Mouse (Mus musculus): ENCODE measurements around the gene Arf6. TPM values are rescaled to one million over a fixed set of nuclear protein-coding genes. Genes with fewer than 3 reads are reported as not detected.
"Not testable (repeated sequence)": the region's sequence is repeated elsewhere in the genome, so short reads cannot be mapped to it uniquely, and the experiment has no call there.

Gene Arf6
- total RNA-seq, 1 experiment from 2014 or later = 230 TPM

DNA sequence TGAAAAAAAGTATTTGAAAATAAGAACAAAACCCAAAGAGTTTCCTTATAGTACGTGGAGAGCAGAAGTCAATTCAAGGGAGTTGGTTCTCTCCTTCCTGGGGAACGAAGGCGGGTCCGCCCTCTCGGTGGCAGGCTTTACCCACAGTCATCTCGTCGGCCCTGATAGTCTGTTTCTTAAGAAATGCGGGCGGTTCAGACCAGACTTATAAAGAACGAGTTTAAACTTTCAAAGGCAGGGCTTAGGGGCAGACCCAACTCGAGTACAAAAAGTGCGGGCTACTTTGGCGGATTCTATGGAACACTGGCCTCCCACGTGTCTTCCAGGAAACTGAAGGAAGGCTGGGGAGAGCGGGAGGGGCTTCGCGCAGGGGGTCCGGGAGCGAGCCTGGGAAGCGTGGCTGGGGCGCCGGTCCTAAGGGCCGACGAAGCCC is 513 bp upstream of the Arf6 start:
- ATAC-seq (replicated peaks; ENCODE audit: insufficient number of reproducible peaks, low FRiP score, low TSS enrichment, poor library complexity, severe bottlenecking) = peak; percentile 72

DNA sequence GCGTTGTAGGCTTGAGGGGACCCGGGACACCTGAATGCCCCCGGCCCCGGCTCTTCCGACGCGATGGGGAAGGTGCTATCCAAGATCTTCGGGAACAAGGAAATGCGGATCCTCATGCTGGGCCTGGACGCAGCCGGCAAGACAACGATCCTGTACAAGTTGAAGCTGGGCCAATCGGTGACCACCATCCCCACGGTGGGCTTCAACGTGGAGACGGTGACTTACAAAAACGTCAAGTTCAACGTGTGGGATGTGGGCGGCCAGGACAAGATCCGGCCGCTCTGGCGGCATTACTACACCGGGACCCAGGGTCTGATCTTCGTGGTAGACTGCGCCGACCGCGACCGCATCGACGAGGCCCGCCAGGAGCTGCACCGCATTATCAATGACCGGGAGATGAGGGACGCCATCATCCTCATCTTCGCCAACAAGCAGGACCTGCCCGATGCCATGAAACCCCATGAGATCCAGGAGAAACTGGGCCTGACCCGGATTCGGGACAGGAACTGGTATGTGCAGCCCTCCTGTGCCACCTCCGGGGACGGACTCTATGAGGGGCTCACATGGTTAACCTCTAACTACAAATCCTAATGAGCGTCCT is 881 bp downstream of the Arf6 start:
- 0 out of 2 replicates have a peak, but pooled peaks have one; percentile 4 for ATAC-seq (replicated peaks; ENCODE audit: insufficient number of reproducible peaks, low FRiP score, low TSS enrichment, poor library complexity, severe bottlenecking)

GRCm38 (mm10) chr12:69373850-69374766 is 2.2 kb downstream of the Arf6 start:
- 0 out of 2 replicates have a peak, but pooled peaks have one; percentile 22 for ATAC-seq (replicated peaks; ENCODE audit: insufficient number of reproducible peaks, low FRiP score, low TSS enrichment, poor library complexity, severe bottlenecking)

GRCm38 (mm10) chr12:69376132-69376531 is 4.2 kb downstream of the Arf6 start:
- no peak for ATAC-seq (replicated peaks; ENCODE audit: insufficient number of reproducible peaks, low FRiP score, low TSS enrichment, poor library complexity, severe bottlenecking)

DNA sequence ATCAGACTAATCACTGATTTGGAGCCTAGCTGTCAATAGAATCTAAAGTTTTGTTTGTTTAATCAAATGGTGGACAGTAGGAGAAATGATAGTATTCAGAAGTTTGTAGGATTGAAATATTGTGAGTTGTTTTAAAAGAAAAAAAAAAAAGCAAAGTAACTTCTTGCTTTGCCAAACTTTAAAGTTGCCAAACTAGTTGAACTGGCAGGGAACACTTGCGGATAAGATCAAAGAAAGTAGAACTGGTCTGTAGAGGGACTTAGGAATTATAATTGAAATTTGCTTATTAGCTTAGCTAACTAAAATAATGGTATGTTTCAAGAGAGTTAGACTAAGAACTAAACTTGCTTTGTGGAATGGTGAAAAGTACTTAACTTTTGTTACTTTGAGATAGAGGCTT is 5.2 kb downstream of the Arf6 start:
- ATAC-seq (replicated peaks; ENCODE audit: insufficient number of reproducible peaks, low FRiP score, low TSS enrichment, poor library complexity, severe bottlenecking) = no peak

DNA sequence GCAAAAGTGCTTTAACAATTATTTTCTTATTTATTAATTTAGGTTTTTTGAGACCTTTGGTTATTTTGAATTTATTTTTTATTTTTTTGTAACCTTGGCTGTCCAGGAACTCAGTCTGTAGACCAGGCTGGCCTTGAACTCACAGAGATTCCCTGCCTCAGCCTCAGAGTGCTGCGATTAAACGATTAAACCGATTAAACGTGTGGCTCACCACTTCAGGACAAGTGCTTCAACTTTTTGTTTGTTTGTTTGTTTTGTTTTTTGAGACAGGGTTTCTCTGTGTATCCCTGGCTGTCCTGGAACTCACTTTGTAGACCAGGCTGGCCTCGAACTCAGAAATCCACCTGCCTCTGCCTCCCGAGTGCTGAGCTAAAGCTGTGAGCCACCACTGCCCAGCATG is 5.7 kb downstream of the Arf6 start:
- not testable (repeated sequence) for ATAC-seq (replicated peaks; ENCODE audit: insufficient number of reproducible peaks, low FRiP score, low TSS enrichment, poor library complexity, severe bottlenecking)

DNA sequence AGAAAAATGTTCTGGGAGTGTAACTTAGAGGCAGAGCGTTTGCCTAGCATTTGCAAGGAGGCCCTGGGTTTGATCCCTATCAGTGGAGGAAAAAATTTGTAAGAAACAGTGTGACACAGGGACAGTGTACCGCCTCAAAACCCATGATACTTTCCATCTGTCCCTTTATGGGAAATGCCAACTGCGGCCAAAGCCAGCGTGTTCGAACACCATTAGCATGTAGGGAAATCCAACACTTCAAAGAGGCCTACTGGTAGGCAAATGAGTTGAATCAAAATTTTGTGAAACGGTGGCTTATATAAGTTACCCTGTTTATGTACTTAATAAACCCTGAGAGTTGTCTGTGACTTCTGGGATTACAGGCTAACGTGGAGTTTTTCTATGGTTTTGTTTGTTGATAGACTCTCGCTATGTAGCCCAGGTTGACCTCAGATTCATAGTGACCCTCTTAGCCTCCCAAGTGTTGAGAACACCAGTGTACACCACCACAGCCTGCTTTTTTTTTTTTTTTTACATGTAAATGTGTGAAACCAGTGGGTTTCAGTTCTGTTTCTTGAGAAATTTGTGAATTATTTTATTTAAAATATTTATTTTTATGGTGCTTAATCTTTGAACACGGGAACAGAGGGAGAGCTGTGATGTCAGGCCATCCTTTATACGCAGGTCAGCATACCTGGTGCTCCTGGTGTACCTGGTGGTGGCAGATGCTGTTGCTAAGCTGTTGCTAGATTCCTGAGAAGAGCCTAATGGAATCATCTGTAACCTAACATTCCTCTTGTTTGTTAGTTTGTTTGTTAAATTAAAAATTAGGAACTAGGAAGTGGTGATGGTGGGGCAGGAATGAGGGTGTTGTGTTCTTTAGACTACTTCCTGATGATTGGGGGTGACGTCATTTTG is 6.9 kb downstream of the Arf6 start:
- no peak for ATAC-seq (replicated peaks; ENCODE audit: insufficient number of reproducible peaks, low FRiP score, low TSS enrichment, poor library complexity, severe bottlenecking)

- no peak for ATAC-seq (replicated peaks; ENCODE audit: insufficient number of reproducible peaks, low FRiP score, low TSS enrichment, poor library complexity, severe bottlenecking)
These were observed 10.9 kb downstream of the Arf6 start for GRCm38 (mm10) chr12:69382880-69383279.

- ATAC-seq (replicated peaks; ENCODE audit: insufficient number of reproducible peaks, low FRiP score, low TSS enrichment, poor library complexity, severe bottlenecking) = no peak
These were observed 12.7 kb downstream of the Arf6 start for GRCm38 (mm10) chr12:69384606-69385005.

GRCm38 (mm10) chr12:69385542-69386280 is 13.8 kb downstream of the Arf6 start:
- peak; percentile 61 for ATAC-seq (replicated peaks; ENCODE audit: insufficient number of reproducible peaks, low FRiP score, low TSS enrichment, poor library complexity, severe bottlenecking)

GRCm38 (mm10) chr12:69386281-69386732 is 14.4 kb downstream of the Arf6 start:
- ATAC-seq (replicated peaks; ENCODE audit: insufficient number of reproducible peaks, low FRiP score, low TSS enrichment, poor library complexity, severe bottlenecking) = not testable (repeated sequence)

DNA sequence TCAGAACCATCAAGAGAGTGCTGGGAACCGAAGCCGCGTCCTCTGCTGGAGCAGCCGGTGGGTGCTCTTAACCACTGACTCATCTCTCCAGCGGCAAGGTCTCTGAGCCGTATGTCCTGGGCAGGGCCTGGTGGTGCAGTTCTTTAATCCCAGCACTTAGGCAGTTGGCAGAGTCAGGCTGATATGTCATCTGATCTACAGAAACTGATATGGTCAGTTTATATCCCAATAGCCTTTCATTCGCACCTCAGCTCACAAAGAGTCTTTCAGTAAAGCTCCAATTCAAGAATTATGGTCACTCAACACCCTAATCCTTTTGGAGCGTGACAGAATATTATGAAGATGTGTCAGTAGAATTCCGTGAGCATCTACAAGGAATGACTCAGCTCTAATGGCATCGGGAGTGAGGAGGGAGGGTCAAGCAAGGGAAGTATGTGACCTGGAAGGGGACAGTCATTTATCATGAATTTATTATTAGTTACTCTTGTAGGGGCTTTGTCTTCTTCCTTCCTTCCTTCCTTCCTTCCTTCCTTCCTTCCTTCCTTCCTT is 16.4 kb downstream of the Arf6 start:
- no peak for ATAC-seq (replicated peaks; ENCODE audit: insufficient number of reproducible peaks, low FRiP score, low TSS enrichment, poor library complexity, severe bottlenecking)

GRCm38 (mm10) chr12:69389273-69389938 is 17.5 kb downstream of the Arf6 start:
- ATAC-seq (replicated peaks; ENCODE audit: insufficient number of reproducible peaks, low FRiP score, low TSS enrichment, poor library complexity, severe bottlenecking) = no peak

DNA sequence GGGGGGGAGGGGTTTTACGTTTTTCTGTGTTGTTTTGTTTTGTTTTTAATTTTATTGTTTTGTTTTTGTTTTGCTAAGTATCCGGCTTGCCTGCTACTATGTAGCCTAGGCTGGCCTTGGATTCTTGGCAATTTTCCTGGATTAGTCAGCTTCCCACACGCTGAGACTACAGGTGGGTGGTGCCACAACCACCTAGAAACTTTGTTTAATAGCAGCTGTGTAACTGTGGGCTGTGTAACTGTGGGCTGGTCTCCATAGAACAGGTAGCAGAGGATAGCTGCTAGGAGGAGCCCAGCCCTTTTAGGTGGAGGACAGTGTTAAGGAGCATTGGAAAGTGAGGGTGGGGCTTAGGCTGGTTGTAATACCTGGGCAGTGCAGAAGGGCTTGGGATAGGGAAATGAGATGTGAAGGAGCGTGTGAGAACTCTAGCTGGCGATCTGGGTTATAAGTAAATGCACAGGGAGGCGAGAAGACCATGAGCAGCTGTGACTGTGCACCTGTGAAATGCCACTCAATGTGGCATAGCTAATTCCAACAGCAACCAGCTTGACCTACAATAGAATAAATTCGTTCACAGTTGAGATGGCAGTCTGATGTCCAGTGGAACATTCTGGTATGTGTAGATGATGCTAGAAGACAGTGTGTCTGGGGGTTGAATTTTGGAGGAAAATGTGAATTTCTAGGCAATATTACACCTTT is 18.2 kb downstream of the Arf6 start:
- ATAC-seq (replicated peaks; ENCODE audit: insufficient number of reproducible peaks, low FRiP score, low TSS enrichment, poor library complexity, severe bottlenecking) = no peak

DNA sequence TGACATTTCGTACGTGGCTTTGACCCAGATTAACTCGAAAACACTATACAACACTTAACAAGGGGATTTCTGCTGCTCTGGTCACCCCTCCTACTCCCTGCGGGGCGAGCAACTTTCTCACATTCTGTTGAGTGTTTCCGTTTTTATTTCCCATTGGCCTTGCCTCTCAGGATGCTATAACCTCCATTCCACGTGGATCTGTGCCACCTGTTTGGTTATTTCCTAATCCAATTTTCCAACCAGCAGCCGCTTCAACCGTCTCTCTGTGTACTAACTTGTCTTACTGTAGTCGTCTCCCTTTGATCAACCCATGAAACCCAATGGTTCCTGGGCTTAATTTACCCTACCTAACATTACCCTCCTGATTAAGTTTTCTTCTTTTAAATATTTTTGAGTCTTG is 21.1 kb downstream of the Arf6 start:
- no peak for ATAC-seq (replicated peaks; ENCODE audit: insufficient number of reproducible peaks, low FRiP score, low TSS enrichment, poor library complexity, severe bottlenecking)

DNA sequence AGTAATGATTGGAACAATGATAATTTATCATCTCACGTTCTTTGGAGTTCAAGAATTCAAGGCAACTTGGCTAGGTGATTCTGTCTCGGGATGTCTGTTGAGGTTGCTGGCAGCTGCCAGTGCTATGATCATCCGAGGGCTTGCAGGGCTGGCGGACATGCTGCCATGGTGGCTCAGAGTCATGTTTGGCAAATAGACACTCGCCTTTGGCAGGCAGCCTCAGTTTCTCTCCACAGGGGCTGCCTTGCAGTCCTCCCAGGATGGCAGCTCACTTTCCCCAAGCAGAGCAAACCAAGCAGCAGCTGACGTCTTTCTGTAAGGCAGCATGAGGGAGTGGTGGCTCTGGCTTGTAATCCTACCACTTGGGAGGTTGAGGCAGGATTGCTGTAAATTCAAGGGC is 22.5 kb downstream of the Arf6 start:
- ATAC-seq (replicated peaks; ENCODE audit: insufficient number of reproducible peaks, low FRiP score, low TSS enrichment, poor library complexity, severe bottlenecking) = no peak

GRCm38 (mm10) chr12:69400367-69400766 is 28.4 kb downstream of the Arf6 start:
- no peak for ATAC-seq (replicated peaks; ENCODE audit: insufficient number of reproducible peaks, low FRiP score, low TSS enrichment, poor library complexity, severe bottlenecking)
